Mouse (Mus musculus) olfactory bulb, adult 2 months (tissue): ENCODE measurements around the gene Itih4. TPM values are rescaled to one million over a fixed set of nuclear protein-coding genes. Genes with fewer than 3 reads are reported as not detected.

Source experiments
- H3K27ac ChIP-seq: fragments of 200-500 bp; 2 replicates; pipeline ENCODE4 v1.5.1; 2012; ENCODE audit warnings: low read depth, low read length; ENCODE audit not compliant: insufficient read depth
- H3K4me1 ChIP-seq: fragments of 200-500 bp; 2 replicates; pipeline ENCODE4 v1.6.1; 2012; ENCODE audit warnings: low read length; ENCODE audit not compliant: control insufficient read depth, insufficient read depth
- H3K4me3 ChIP-seq: fragments of 200-500 bp; 2 replicates; pipeline ENCODE4 v1.5.1; 2012; ENCODE audit warnings: mild to moderate bottlenecking, low read depth, low read length, moderate library complexity; ENCODE audit not compliant: insufficient read depth
- CTCF ChIP-seq: fragments of 200-500 bp; IDR thresholded peaks from 2 replicates; pipeline ENCODE4 v1.5.1; 2012; ENCODE audit warnings: low read depth, mild to moderate bottlenecking, low read length, moderate library complexity; ENCODE audit not compliant: insufficient read depth
- POLR2A ChIP-seq: fragments of 200-500 bp; IDR thresholded peaks from 2 replicates; pipeline ENCODE4 v1.6.1; 2012; ENCODE audit warnings: mild to moderate bottlenecking, low read depth, low read length, moderate library complexity; ENCODE audit not compliant: insufficient read depth
- WGBS: fragments of 180-500 bp; shearing (Covaris S2); methylation state at CpG from one replicate; pipeline ENCODE4 v1.1.7; 2018; 5-methylcytosine and 5-hydroxymethylcytosine counted together
- polyA plus RNA-seq: library from polyadenylated mRNA; stranded (reverse); fragments of >200 nt; gene quantifications from 2 replicates; pipeline ENCODE4 v1.2.4, GENCODE M21; 2012; ENCODE audit warnings: low replicate concordance; ENCODE audit not compliant: missing spikeins, insufficient read depth, insufficient read length

Itih4 gene
- polyA plus RNA-seq, 1 experiment: not detected

DNA sequence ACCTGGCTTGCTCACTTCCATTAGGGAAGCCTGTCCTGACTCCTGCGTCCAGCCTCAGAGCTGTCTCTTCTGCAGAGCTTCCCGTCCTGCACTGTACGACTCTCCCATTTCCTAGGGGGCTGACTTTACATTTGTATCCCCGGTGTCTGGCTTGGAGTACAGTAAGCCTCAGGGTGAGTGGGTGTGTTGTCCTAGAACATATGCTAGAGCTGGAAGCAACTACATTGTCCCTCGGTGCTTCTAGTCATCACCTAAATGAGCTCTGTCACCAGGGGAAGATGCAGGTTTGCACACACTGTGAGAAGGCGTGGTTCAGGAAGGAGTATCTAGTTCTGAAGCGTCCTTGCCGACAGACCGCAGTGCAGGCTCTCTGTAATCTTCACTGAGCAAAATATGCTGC lies 23.9 kb upstream of the Itih4 start:
- TF ChIP-seq CTCF (no peak), POLR2A (no peak)
- 67% methylated on average over 9 of the region's 9 CpGs for WGBS
- Histone ChIP-seq H3K4me1 (peaks cover 9% of the 10 kb centered on the region; the same call in 1 of the 2 replicates), H3K4me3 (no peak overlapping the region), H3K27ac (no peak overlapping the region)

DNA sequence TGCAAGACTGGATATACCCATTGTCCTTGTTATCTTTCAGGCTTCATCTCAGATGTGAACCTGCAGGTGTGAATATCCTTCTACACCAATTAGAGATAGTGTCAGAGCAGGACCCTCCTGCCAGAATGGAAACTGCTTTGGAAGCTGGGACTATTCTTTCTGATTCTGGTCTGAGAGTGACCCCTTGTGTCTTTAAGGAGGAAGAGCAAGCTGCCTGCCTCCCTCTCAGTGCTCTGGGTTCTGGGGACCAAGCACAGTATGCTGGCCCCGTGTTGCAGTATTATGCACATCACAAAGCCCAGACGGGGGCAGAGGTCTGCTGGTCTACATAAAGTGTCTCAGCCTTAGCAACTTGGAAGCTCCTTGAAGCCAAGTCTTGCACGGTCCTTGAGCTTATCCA lies 21.0 kb upstream of the Itih4 start:
- TF ChIP-seq POLR2A (no peak), CTCF (no peak)
- WGBS: 64% methylated on average over 3 of the region's 3 CpGs
- H3K4me3 ChIP-seq: no peak overlapping the region
- H3K4me1 ChIP-seq: peaks cover 18% of the 10 kb centered on the region
- no peak overlapping the region for H3K27ac ChIP-seq

GRCm38 (mm10) chr14:30867042-30867441 lies 19.2 kb upstream of the Itih4 start:
- no peak for TF ChIP-seq CTCF
- TF ChIP-seq POLR2A: no peak
- WGBS: 22% methylated on average over 5 of the region's 5 CpGs
- Histone ChIP-seq H3K4me1 (peaks cover 9% of the 10 kb centered on the region), H3K4me3 (no peak overlapping the region), H3K27ac (no peak overlapping the region)

- TF ChIP-seq POLR2A: no peak
- TF ChIP-seq CTCF: no peak
- WGBS: 94% methylated on average over 10 of the region's 10 CpGs
- Histone ChIP-seq H3K4me3 (no peak overlapping the region), H3K27ac (no peak overlapping the region), H3K4me1 (peaks cover 9% of the 10 kb centered on the region)
Measured at GRCm38 (mm10) chr14:30868826-30869225, 17.4 kb upstream of the Itih4 start.

- WGBS: 88% methylated on average over 8 of the region's 8 CpGs
- TF ChIP-seq CTCF (no peak), POLR2A (no peak)
- Histone ChIP-seq H3K27ac (no peak overlapping the region), H3K4me3 (no peak overlapping the region), H3K4me1 (peaks cover 9% of the 10 kb centered on the region)
Measured at GRCm38 (mm10) chr14:30869391-30869801, 16.9 kb upstream of the Itih4 start.

- Histone ChIP-seq H3K4me3 (no peak overlapping the region), H3K27ac (no peak overlapping the region), H3K4me1 (peaks cover 9% of the 10 kb centered on the region)
- TF ChIP-seq POLR2A: no peak
- no peak for TF ChIP-seq CTCF
- WGBS: 63% methylated on average over 25 of the region's 25 CpGs
Measured at GRCm38 (mm10) chr14:30870206-30871147, 15.8 kb upstream of the Itih4 start.

- Histone ChIP-seq H3K4me3 (no peak overlapping the region), H3K4me1 (peaks cover 14% of the 10 kb centered on the region), H3K27ac (no peak overlapping the region)
- 79% methylated on average over 18 of the region's 18 CpGs for WGBS
- no peak for TF ChIP-seq CTCF
- no peak for TF ChIP-seq POLR2A
Measured at GRCm38 (mm10) chr14:30874095-30874700, 12.1 kb upstream of the Itih4 start.

GRCm38 (mm10) chr14:30875130-30875865 lies 11.0 kb upstream of the Itih4 start:
- Histone ChIP-seq H3K4me3 (no peak overlapping the region), H3K4me1 (peaks cover 13% of the 10 kb centered on the region), H3K27ac (no peak overlapping the region)
- no peak for TF ChIP-seq POLR2A
- no peak for TF ChIP-seq CTCF
- WGBS: 94% methylated on average over 12 of the region's 12 CpGs

DNA sequence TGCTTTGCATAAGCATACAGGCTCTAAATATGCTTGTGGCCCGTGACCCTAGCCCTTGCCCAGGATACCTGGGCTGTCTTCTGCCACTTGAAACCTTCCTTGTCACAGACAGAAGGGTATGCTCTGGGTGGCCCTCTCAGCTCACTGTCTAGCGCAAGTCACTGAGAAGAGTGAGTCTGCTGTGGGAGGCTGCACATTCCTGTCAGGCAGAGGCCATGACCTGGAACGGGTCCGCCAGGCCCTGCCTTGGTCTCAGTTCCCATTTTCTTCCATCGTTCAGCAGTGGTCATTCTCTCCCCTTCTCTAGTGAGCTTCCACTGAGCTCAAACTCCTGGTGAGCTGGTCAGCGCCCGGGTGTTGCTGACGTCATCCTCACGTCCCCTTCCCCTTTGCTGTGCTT lies 10.3 kb upstream of the Itih4 start:
- no peak overlapping the region for H3K27ac ChIP-seq
- H3K4me3 ChIP-seq: no peak overlapping the region
- TF ChIP-seq POLR2A: no peak
- TF ChIP-seq CTCF: no peak
- peaks cover 13% of the 10 kb centered on the region for H3K4me1 ChIP-seq
- WGBS: 88% methylated on average over 9 of the region's 9 CpGs
